Mouse (Mus musculus): ENCODE results near the gene Akt3.

DNA sequence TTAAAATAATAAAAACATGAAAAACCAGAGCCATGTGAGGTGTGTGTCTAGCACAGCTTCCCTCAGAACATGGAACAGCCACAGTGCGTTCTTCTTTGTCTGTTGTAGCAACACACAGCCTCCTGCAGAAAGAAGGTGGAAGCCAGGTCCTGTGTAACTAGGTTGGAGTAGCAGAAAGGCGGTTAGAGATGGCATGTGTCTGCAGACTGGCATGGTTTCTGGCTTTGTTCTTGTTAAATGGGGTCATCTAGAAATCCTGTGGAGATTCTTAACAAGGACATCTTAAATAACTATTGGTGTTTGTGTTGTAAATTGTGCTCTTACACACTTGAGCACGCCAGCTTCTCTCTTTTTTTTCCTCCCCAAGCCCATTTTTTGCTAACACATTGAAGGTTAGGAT is 261.8 kb downstream of the Akt3 start:
- TF ChIP-seq CTCF (IDR thresholded peaks at IDR 0.05; ENCODE audit: control insufficient read depth, insufficient read depth, low read length), result no peak
- TF ChIP-seq POLR2A (IDR thresholded peaks at IDR 0.05; ENCODE audit: borderline replicate concordance, control insufficient read depth, low read depth, low read length), result no peak
